Mouse (Mus musculus) limb, embryonic 11.5 days (tissue): ENCODE data around the gene Tsen2. TPM values are rescaled to one million over a fixed set of nuclear protein-coding genes. Genes with fewer than 3 reads are reported as not detected.

ENCODE experiments used
- ATAC-seq: fragments of 200-750 bp; cut with Nextera tagmentation; 2 replicates; pipeline ENCODE4 v1.8.0; 2017; ENCODE audit warnings: low read depth; ENCODE audit not compliant: insufficient number of reproducible peaks, low FRiP score, low TSS enrichment
- DNase-seq: peaks from one replicate; pipeline ENCODE4 v3.0.0-alpha.2; 2015; ENCODE audit warnings: low spot score
- H3K27ac ChIP-seq: fragments of 300-500 bp; sonication (generic); replicated peaks from 2 replicates; pipeline ENCODE4 v1.5.1; 2014; ENCODE audit warnings: low read depth, mild to moderate bottlenecking, low read length
- H3K27me3 ChIP-seq: fragments of 300-500 bp; sonication (generic); 2 replicates; pipeline ENCODE4 v1.6.1; 2014; ENCODE audit warnings: mild to moderate bottlenecking, low read length, mixed read lengths; ENCODE audit not compliant: control insufficient read depth, insufficient read depth
- H3K36me3 ChIP-seq: fragments of 300-500 bp; sonication (generic); 2 replicates; pipeline ENCODE4 v1.6.1; 2014; ENCODE audit warnings: mild to moderate bottlenecking, low read length, moderate library complexity, mixed read lengths; ENCODE audit not compliant: control insufficient read depth, insufficient read depth
- H3K4me1 ChIP-seq: fragments of 300-500 bp; sonication (generic); 2 replicates; pipeline ENCODE4 v1.6.1; 2014; ENCODE audit warnings: low read length, mixed read lengths; ENCODE audit not compliant: control insufficient read depth, insufficient read depth
- H3K4me2 ChIP-seq: fragments of 300-500 bp; sonication (generic); 2 replicates; pipeline ENCODE4 v1.6.1; 2014; ENCODE audit warnings: low read depth, mild to moderate bottlenecking, moderate library complexity; ENCODE audit not compliant: severe bottlenecking
- H3K4me3 ChIP-seq: fragments of 300-500 bp; sonication (generic); 2 replicates; pipeline ENCODE4 v1.5.1; 2014; ENCODE audit warnings: low read depth, low read length
- H3K9ac ChIP-seq: fragments of 300-500 bp; sonication (generic); 2 replicates; pipeline ENCODE4 v1.6.1; 2014; ENCODE audit warnings: mild to moderate bottlenecking, low read length
- H3K9me3 ChIP-seq: fragments of 300-500 bp; sonication (generic); 2 replicates; pipeline ENCODE4 v1.6.1; 2016; ENCODE audit warnings: low read length; ENCODE audit not compliant: control insufficient read depth
- WGBS: fragments of 180-500 bp; shearing (Covaris S2); extraction: QIAGEN DNeasy Blood & Tissue Kit; methylation state at CpG from one replicate; pipeline ENCODE4 v1.1.7; 2014; 5-methylcytosine and 5-hydroxymethylcytosine counted together
- polyA plus RNA-seq: library from polyadenylated mRNA; unstranded; fragments of >200 nt; fragmentation: Nextera tagmentation; extraction: Ambion mirVana; gene quantifications from 2 replicates; pipeline ENCODE4 v1.2.1, GENCODE M21; 2014

The Tsen2 gene
- polyA plus RNA-seq, 1 experiment from 2014 or later, result 27.5 TPM

DNA sequence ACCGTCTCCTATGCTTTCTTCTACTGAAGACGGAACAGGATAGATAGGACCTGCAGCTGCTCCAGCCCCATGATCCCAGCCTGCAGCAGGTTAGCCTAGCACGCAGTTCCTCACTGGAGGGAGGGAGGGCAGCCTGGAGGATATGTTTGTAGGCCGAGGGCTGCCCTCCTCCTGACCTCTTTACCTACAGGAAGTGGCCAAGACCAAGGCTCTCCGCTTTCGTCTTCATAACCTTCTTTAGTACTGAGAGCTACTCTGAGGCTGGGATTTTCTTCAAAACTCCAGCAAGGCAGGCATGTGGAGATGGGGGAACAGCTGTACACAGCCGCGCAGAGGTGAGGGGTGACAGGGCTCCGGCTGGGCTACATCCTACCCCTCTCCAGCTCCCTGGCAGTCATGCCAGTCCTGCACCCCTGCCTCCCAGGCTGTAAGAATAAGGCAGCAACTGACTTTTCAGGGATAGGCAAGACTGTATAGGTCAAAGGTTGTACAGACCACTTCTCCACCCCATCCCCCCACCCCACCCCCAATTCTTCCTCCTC, 19.9 kb upstream of the Tsen2 start:
- DNase-seq (no peak), ATAC-seq (no peak)
- Histone ChIP-seq H3K4me3 (no peak overlapping the region), H3K27me3 (no peaks in the 10 kb centered on the region), H3K9me3 (no peaks in the 10 kb centered on the region), H3K4me2 (no peak overlapping the region), H3K36me3 (no peaks in the 10 kb centered on the region), H3K9ac (no peak overlapping the region), H3K27ac (no peak overlapping the region), H3K4me1 (no peaks in the 10 kb centered on the region)
- 78% methylated on average over 9 of the region's 9 CpGs for WGBS

DNA sequence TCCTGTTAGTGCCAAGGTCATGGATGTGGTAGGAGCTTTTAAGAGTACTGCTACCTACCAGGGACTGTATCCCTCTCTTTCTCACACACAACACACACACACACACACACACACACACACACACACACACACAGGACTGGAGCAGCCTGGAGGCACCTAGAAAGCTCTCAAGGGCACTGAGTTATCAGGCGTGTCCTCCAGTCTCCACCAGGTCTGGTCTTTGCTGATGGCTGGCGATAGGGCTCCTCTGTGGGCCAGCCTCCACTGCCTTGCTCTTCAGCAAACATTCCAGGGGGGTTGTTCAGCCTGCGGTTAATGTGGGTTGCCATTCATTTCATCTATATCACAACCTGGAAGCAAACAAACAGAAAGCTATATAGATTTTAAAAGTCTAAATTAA, 17.0 kb upstream of the Tsen2 start:
- WGBS, result 89% methylated on average over 3 of the region's 3 CpGs
- ATAC-seq, result no peak
- Histone ChIP-seq H3K4me2 (no peak overlapping the region), H3K9ac (no peak overlapping the region), H3K4me3 (no peak overlapping the region), H3K27me3 (no peaks in the 10 kb centered on the region), H3K9me3 (no peaks in the 10 kb centered on the region), H3K4me1 (no peaks in the 10 kb centered on the region), H3K27ac (no peak overlapping the region), H3K36me3 (no peaks in the 10 kb centered on the region)
- no peak for DNase-seq

DNA sequence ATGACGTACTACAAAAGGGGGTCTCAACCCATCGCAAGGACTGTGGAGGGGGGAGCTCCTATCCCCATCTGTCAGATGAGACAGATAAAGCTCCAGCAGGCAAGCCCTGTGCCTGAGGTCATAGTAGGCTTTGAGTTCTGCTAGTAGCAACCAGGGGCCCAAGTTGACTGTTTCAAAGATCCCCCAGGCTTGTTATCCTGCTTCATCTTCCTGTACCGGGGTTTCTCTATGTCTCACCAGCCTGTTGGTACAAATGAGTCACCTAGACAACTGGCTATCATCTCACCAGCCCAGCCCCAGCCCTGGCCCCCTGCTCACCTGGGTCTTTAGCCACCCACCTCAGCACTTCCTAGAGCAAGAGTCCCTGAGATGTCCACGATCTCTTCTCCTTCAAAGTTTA, 16.1 kb upstream of the Tsen2 start:
- DNase-seq (no peak), ATAC-seq (no peak)
- Histone ChIP-seq H3K9ac (no peak overlapping the region), H3K36me3 (no peaks in the 10 kb centered on the region), H3K27me3 (no peaks in the 10 kb centered on the region), H3K4me1 (no peaks in the 10 kb centered on the region), H3K9me3 (no peaks in the 10 kb centered on the region), H3K27ac (no peak overlapping the region), H3K4me2 (no peak overlapping the region), H3K4me3 (no peak overlapping the region)
- 88% methylated on average over 4 of the region's 4 CpGs for WGBS

DNA sequence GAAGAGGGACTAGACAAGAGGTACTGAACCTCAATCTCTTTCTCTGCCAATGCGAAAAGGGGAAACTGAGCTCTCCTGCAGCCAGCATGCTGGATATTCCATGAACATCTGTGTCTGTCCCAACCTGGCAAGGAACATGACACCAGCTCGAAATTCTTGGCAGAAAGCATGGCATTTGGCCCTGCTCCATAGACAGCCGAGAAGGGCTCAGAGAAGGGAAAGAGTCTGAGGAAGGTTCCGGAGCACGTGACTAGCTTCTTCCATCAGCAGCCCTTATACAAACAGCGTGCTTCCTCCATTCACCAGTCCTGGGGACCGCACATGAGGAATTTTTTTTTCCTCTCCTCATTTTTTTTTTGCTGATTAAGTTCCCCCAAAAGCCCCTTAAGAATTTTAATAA, 9.8 kb upstream of the Tsen2 start:
- no peak overlapping the region for H3K4me2 ChIP-seq
- H3K9me3 ChIP-seq, result no peaks in the 10 kb centered on the region
- no peaks in the 10 kb centered on the region for H3K4me1 ChIP-seq
- DNase-seq (no peak), ATAC-seq (no peak)
- H3K9ac ChIP-seq, result no peak overlapping the region
- WGBS, result 86% methylated on average over 7 of the region's 7 CpGs
- no peaks in the 10 kb centered on the region for H3K27me3 ChIP-seq
- H3K27ac ChIP-seq, result no peak overlapping the region
- no peak overlapping the region for H3K4me3 ChIP-seq
- H3K36me3 ChIP-seq, result no peaks in the 10 kb centered on the region

DNA sequence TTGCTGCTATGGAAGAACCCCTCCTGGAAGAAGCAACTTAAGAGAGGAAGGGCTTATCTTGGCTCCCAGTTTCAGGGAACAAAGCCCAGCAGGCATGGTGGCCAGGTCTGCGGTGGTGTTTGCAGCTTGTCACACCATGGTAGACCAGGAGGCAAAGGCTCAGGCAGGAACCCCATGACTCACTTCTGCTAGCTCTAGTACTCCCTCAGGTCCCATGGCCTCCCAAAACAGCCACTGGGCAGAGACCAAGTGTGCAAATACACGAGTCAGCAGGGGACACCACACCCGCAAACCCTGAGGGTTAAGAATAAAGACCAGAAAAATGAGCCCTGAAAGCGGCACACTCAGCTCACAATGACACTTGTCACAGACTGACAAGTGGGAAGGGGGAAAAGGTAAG, 8.3 kb upstream of the Tsen2 start:
- no peaks in the 10 kb centered on the region for H3K9me3 ChIP-seq
- WGBS, result 84% methylated on average over 4 of the region's 4 CpGs
- no peaks in the 10 kb centered on the region for H3K36me3 ChIP-seq
- no peaks in the 10 kb centered on the region for H3K4me1 ChIP-seq
- DNase-seq (no peak), ATAC-seq (no peak)
- H3K27ac ChIP-seq, result no peak overlapping the region
- H3K4me3 ChIP-seq, result no peak overlapping the region
- H3K4me2 ChIP-seq, result no peak overlapping the region
- H3K9ac ChIP-seq, result no peak overlapping the region
- H3K27me3 ChIP-seq, result no peaks in the 10 kb centered on the region

DNA sequence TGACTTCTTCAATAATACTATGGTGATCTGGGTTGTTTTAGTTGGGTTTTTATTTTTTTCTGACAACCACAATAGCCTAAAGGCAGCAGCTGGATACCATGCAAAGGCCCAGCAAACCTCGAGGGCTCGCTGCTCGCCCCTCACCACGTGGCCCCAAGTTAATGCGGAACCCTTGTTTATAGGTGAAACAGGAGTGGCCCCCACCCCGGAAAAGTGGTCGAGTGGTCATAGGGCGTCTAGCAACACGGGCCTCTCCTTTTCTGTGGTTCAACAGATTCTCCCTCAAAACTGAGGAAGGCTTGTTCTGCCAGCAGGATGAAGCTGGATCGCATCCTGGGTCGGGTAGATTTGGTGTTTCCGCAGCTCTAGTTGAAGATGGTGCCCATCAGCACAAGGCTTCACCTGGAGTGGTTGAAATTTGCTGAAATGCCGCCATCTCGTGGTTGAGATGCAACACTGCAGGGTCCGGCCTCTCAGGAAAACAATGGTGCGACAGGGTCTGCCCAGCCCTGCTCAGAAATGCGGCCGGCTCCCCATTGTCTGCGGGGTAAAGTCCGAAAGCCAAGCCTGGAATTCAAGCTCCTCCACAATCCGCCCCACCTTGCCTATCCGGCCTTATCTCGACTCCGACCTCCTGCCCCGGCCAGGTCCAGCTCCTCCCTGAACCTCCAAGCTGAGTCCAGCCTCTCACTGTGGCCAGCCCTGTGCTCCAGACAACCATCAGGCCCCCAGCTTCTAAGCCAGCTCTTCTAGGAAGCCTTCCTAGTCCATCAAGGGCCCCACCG, 5.6 kb upstream of the Tsen2 start:
- Histone ChIP-seq H3K36me3 (no peaks in the 10 kb centered on the region), H3K27me3 (no peaks in the 10 kb centered on the region), H3K4me1 (no peaks in the 10 kb centered on the region), H3K27ac (no peak overlapping the region), H3K9me3 (no peaks in the 10 kb centered on the region), H3K4me2 (peak overlapping the region; percentile 48), H3K9ac (peak overlapping the region; percentile 64), H3K4me3 (0 out of 2 replicates have a peak overlapping the region, but pooled peaks have one; percentile 16)
- peak; percentile 83 for ATAC-seq
- 24% methylated on average over 26 of the region's 26 CpGs for WGBS
- peak; percentile 95 for DNase-seq

DNA sequence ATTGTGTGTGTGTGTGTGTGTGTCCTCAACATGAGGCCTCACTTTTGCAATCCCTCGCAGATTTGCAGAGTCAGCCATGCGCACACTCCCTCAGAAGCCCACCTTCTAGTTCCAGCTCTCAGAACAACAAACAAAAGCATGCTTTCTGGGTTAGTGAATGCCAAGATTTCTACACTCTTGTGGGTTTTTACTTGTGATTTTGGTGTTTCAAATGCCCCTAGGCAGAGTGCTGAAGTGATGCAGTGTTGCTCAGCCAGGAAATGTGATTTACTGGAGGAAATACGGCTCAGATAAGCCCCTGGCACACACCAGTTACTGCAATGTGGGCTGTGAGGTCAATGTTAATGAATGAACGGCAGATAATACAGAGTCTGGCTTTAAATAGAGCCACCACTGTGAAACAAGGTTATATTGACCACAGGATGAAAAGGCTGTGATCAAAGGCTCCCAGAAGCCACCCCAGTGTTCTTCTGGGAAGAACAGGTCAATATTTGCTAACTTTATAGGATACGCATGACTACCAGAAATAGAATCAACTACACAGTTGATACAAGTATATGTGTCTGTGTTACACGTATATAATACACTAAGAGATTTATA, 2.7 kb upstream of the Tsen2 start:
- no peak overlapping the region for H3K9ac ChIP-seq
- WGBS, result 64% methylated on average over 6 of the region's 6 CpGs
- H3K4me2 ChIP-seq, result no peak overlapping the region
- H3K4me1 ChIP-seq, result no peaks in the 10 kb centered on the region
- no peak overlapping the region for H3K27ac ChIP-seq
- no peaks in the 10 kb centered on the region for H3K27me3 ChIP-seq
- no peaks in the 10 kb centered on the region for H3K36me3 ChIP-seq
- no peak overlapping the region for H3K4me3 ChIP-seq
- DNase-seq (no peak), ATAC-seq (no peak)
- H3K9me3 ChIP-seq, result no peaks in the 10 kb centered on the region

DNA sequence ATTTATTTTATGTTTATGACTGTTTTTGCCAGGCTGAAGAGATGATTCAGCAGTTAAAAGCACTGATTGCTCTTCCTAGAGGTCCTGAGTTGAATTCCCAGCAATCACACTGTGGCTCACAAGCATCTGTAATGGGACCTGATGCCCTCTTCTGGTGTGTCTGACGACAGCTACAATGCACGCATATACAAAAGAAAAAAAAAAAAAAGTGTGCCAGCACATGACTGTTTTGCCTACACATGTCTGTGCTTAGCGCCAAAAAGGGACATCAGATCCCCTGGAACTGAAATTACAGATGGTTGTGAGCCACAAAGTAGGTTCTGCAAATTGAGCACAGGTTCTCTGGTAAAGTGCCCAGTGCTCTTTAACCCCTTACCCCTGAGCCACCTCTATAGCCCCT, 2.1 kb upstream of the Tsen2 start:
- DNase-seq (no peak), ATAC-seq (no peak)
- Histone ChIP-seq H3K9ac (no peak overlapping the region), H3K4me3 (no peak overlapping the region), H3K9me3 (no peaks in the 10 kb centered on the region), H3K27me3 (no peaks in the 10 kb centered on the region), H3K36me3 (no peaks in the 10 kb centered on the region), H3K4me1 (no peaks in the 10 kb centered on the region), H3K4me2 (no peak overlapping the region), H3K27ac (no peak overlapping the region)
- 75% methylated on average over 3 of the region's 3 CpGs for WGBS
